Mouse (Mus musculus) cerebellum, adult 9-11 months (tissue): ENCODE results near the gene 1700023F06Rik.
"Not testable (repeated sequence)": the region's sequence is repeated elsewhere in the genome, so short reads cannot be mapped to it uniquely, and the experiment has no call there.

Experiments
- DNase-seq: peaks from one replicate; pipeline ENCODE4 v3.0.0; 2022

The 1700023F06Rik gene

DNA sequence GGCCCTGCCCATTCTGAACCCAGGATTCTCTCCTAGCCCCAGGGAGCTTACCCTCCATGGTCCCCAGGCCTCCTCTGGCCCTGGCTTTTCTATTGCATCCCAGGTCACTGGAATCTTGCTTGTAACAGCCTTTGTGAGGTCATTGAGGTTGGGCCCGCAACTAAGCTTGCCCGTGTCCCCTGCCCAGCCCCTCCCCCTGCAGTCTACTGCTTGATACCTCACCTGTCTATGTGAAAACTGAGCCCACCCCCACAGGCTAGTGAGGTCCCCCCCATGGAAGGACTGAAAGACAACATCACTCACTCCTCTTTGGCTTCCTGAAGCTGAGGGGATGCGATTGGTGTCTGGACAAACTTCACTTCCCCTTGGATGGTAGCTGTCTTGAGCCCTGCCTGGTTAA is at the start of gene 1700023F06Rik:
1700023F06Rik (minus strand) TSS at position 101 of the 400 bp plus-strand sequence.
- peak; percentile 16 for DNase-seq

DNA sequence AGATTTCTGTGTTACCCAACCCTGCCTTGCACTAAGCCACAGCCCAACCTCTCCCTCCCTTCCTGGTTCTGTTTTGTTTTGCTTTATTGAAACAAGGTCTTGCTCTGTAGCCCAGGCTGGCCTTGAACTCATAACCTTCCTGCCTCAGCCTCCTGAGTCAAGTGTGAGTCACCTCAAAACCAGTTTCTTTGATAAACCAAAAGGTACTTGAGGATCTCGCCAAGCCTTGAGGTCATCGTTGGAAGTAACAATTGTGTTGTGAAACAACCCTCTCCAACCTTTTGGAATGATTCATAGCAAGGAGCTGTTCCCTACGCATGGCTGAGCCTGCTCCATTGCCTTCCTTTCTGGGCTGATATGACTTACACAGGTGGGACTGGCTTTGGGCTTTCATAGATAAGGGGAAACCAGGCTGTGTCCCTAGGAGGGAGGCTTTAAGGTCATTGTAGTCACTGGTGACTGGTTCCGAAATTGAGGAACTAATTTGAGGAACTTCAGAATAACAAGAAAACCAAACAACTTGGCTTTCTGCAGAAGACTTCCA is 49.7 kb upstream of the 1700023F06Rik start:
- no peak for DNase-seq

DNA sequence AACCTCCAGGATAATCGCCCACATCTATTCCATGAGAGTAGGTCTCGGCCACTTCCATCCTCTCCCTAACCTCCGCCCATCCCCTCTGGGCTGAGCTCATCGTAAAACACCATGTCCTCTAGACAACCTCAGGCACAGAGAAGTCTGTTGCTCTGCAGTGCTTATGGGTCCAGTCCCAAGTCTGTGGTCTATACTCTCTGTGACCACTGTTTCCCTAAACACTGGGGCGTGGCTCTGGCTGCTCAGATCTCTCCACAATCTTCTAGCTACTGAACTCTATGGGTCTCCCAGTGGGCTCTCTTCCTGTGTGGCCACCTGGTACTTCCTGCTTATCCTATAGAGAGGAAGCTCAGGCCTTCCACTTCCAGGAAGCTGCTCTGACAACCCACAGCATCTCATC is 45.2 kb upstream of the 1700023F06Rik start:
- no peak for DNase-seq

DNA sequence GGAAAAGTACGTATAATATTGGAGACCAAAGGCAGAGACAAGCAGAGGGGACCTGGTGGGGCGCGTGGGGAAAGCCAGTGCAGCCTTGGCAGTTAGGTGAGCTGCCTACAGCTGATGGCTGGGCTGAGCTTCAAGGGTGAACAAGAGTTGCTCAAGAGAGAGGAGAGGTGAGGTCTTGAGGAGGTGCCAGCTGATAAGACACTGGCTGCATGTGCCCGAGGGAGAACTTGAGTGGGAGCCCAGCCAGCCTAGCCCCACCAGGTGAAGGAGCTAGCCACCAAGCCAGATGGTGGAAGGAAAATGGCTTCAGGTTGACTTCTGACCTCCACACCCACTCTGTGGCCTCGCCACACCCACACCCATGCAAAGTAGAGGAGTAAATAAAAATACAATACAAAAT is 44.0 kb upstream of the 1700023F06Rik start:
- no peak for DNase-seq

DNA sequence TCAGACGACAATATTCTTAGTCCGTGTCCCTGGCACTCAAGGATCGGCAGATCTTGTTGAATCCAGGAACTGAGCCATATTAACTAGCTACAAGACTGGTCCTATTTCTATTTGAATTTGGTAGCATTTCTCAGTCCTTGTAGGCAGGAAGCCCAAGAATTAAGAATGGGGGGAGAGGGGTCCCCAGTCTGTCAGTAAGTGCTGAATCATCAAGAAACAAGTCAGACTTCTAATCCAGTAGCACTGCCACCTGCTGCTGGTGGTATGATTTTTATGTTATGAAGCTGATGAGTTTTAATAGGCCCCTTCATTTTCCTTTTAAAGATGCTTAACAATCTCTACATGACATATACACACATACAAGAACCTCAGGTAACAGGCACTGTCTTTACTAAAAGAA is 42.0 kb upstream of the 1700023F06Rik start:
- no peak for DNase-seq

DNA sequence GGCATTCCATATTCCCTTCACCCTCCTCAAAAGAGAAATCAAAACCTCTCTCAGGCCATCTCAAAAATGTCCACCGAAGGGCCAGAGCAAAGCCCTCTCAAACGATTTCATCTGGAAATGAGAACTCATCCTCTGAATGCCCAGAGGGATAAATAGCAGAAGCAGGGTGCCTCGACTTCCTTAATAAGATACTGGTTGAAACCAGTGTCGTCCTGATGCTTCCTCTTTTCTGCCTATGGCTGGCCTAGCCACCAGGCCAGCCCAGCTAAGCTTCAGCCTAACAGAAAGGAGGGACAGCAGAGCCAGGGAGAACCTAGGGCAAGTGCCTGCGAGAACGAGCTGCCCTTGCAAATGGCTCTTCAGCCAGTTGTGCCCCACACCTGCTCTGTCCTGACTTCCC is 41.2 kb upstream of the 1700023F06Rik start:
- DNase-seq, result no peak

DNA sequence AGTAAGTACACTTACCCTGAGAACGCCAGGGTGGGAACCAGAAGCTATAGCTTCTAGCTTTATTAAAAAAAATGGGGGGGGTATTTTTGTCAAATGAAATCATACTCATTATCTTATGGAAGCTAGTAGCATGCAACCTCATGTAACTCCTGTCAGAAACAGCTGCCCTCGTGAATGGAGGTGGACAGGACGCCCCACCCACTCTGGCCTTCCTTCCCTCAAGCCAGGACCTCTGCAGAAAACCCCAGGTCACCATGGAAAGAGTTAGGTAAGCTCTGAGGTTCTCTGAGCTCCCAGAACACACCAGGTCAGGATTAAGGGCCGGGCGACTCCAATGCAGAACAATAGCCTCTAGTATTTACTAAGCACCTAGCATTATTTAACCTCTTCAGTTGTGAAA is 40.5 kb upstream of the 1700023F06Rik start:
- DNase-seq, result no peak

DNA sequence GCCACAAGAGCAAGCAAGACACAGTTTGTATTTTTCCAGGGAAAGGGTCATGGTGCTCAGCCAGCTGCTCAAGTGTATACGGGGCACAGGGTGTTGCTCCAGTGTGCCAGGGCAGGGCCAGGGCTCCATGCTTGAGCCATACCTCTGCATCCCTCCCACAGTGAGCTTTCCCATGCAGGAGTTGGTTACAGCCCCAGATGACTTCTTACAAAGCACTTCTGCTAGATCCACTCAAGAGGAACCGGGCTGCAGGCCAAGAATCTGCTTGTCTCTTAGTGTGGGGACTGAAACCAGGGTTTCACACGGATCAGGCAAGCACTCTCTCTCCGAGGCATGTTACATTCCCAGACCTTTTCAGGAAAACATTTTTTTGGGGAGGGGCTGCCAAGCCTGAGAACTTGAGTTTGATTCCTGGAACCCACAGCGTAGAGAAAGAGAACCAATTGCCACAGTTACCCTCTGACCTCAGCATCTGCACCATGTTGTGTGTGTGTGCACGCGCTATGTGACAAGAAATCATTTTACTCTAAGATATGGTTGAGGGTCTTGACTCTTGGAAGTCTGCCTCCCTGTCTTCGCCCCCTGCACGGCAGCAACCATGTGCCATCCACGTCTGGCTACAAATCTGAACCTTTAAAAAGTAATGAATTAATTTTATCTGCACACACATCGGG is 39.3 kb upstream of the 1700023F06Rik start:
- peak; percentile 64 for DNase-seq

DNA sequence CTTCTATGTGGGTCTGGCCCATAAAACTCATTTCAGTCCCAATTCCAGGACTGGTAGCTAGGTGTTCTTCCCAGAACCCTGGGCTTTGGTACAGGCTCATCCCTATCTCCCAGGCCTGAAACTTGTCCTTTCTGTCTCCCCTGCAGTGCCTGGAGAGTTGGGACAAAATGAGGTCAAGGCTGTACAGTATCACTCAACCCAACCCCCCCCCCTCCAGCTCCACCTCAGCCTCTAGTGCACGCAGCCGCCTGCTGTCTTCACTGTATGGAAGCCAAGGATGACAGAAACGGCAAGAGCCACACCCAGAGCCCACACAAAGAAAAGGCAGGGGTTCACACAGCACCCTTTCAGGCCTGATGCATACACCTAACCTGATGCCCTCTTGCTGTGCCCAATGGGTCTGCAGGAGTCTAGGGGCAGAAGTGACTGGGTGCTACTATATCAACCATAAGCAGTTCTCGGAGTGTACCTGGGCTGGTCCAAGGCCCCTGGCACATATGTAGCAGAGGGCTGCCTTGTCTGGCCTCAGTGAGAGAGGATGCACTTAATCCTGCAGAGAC is 38.5 kb upstream of the 1700023F06Rik start:
- no peak for DNase-seq

DNA sequence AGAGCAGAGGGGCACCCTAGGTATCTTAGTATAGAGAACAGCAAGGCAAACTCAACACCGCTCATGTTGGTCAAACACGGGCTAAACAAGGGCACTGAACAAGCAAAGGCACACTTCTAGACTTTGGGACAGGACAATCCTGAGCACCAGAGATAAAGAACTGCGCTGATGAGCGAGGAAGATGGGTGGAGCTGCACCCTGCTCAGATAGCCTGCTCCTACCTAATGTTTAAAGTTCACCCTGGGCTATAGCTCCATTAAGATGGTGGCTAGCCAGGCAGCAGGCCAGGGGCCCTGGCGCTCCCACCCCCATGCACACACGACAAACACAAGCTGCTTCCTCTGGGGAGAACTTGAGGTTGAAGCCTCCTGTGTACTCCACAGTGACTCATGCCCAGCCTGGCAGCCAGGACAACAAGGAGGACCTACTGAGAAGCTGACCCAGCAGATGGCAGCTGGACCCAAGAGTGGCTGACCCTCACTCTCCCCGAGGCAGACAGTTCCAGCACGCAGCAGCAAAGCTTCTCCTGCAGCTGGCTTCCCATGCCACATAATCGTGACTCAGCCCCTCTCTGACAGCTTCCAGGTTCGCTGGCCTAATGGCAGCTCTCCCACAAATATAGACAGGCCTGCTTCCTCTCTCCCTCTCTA is 37.8 kb upstream of the 1700023F06Rik start:
- DNase-seq, result peak; percentile 60

DNA sequence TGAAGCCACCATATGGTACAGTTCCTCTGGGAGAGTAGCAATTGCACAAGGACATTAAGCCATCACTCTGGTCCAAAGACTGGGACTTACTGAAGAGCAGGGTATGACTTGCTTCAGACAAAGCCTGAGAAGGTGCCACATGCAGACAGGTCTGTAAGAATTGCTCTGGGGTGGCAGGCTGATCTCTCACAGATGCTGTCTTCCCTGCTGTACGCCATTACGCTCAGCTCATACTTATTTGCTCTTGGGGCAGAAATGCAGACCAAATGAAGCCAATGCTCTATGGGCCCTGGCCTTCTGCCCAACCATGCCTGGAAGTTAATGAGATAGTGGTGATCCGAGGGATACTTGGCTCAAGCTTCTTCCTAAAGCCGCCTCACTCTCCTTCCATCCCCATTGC is 36.5 kb upstream of the 1700023F06Rik start:
- peak; percentile 69 for DNase-seq

DNA sequence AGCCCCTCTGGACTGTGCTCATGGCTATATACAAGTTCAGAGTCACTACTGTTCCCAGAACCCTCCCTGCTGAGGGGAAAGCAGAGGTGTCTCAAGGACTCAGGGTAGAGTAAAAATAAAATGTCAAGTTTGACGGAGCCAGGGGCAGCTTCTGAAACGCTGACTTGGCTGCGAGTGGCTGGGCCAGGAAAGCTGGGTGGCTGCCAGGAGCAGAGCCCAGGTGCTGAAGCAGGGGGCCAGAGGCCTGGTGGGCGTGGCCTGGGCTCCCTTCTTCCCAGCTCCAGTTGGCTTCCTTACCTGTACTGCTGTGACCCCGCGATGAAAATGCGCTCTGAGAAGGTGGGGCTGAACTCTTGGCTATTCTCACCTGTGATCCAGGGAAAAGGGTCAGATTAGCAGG is 32.4 kb upstream of the 1700023F06Rik start:
- DNase-seq, result no peak

DNA sequence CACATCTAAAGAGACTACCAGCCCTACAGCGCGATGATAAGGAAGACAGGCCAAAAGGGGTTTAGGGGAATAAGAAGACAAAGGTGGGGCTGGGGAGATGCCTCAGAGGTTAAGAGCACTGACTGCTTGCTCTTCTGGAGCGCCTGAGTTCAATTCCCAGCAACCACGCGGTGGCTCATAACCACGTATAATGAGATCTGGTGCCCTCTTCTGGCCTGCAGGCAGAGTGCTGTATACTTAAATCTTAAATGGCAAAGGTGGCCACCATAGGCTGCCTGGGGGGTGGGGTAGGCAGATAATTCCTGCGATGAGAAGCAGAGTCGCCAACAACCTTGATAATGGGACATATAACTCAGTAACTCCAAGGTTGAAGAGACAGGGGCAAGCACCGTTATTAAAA is 29.4 kb upstream of the 1700023F06Rik start:
- no peak for DNase-seq

DNA sequence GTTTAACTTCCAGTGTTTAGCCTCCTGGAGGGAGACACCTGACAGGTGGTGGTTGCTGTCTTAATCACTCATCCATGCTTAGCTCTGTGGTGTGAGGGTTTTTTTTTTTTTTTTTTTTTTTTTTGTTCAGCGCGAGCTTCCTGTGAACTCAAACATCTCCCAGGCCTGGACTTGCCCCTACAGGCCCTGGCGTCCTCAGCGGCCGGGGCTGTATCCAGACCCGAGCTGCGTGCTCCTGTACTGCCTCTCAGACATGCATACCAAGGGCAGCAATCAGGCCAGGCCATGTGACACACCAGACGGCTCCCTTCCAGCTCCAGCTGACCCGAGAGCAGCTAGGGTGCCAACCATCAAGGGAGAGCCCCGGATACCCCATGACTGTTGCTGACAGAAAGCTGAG is 28.5 kb upstream of the 1700023F06Rik start:
- no peak for DNase-seq

DNA sequence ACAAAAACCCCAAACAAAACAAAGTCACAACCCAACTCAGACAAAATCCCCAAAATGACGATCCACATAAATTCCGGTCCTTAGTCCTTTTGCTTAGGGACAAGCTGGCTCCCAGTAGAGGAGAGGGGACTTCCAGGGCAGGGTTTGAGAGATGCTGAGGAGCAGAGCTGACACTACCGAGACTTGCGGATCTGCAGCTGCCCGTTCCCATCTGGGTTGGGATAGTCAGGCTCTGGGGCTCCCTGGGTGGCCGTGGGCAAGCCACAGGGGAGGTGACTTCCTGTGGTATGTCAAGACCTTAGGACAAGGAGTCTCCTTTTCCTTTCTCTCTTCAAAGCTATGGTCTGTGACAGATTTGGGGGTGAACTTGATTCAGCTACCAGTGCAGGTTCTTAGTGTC is 28.1 kb upstream of the 1700023F06Rik start:
- no peak for DNase-seq

DNA sequence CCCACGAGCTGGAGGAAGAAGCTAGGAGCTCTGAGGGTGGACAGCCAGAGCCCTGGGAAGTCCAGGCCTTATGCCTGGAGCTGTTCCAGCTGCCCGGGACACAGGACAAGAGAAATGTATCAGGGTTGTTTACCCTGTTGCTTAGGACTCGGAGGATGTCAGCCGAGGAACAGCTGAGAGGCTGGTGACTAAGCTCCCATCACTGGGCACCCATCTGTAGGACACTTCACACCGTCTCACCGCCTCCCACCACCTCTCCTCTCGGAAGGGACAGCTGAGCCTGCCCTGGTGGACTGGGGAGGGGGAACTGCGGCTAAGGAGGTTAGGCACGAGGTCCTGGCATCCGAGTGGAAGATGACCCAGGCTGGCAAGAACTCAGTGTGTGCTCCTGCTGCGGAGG is 27.3 kb upstream of the 1700023F06Rik start:
- DNase-seq, result no peak

DNA sequence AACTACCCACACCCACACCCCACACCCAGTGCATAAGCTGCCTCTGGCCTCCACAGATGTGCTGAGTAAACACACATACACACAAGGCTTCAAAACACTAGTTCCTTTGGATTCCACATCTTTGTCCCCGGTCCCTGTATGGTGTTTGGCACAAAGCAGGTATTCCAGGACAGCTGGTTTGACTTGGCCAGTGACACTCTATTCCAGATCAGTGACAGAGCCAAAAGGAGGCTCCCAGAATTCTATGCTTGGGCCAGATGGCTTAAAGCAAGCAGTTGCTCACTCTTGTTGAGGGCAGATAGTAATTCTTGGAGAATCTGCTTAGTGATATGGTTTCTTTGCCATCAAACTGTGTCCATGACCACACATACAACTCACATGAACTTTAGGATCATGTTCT is 26.1 kb upstream of the 1700023F06Rik start:
- DNase-seq, result no peak

DNA sequence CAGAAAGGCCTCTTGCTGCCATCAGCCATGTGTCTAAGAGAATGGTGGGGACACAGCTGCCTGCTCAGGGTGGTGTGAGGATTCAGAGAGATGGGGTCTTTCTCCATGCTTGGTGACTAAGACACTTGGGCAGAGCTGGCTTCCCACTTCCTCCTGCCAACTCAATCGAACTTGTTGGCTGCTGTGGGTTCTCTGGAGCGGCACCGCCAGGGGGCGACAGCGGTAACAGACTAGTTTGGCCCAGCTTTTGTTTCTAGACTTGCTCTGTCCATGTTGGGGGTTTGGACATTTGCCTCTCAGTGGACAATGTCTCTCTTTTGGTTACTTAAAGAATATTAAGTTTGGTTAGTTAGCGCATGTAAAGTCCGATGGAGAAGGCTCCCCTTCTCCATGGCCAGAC is 24.6 kb upstream of the 1700023F06Rik start:
- DNase-seq, result peak; percentile 76

DNA sequence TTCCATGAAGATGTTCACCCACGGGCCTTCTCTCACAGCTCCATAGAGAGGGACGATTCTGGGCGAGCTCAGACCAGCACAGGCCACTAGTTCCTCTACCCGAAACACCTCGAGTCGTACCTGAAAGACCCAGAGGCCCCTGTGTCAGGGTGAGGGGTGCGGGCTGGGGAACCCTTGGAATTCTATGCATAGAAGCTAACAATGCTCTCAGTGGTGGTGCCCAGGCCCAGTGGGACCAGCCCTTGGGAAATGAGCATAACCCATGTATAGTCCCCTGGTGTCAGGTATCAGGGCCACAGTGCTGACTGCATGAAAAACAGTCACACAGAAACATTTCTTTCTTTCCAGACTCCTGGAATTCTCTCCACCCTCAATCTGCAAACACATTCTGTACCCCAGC is 23.0 kb upstream of the 1700023F06Rik start:
- DNase-seq, result no peak

DNA sequence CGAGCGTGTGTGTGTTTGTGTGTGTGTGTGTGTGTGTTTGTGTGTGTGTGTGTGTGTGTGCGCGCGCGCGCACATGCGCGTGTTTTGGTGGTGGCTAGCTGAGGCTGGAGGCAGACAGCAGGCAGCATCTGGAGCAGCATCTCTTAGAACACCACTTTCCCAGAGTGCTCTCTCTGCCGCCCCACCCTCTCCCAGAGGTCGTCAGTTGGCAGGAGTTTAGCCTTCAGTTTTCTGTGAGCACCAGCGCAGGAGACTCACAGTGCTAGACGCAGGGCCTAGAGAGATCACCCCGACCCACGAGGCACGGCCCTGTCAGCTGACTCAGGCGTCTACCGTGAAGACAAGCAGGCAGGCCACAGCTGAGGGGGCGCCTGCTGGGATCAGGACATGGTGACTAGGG is 22.3 kb upstream of the 1700023F06Rik start:
- DNase-seq, result no peak

DNA sequence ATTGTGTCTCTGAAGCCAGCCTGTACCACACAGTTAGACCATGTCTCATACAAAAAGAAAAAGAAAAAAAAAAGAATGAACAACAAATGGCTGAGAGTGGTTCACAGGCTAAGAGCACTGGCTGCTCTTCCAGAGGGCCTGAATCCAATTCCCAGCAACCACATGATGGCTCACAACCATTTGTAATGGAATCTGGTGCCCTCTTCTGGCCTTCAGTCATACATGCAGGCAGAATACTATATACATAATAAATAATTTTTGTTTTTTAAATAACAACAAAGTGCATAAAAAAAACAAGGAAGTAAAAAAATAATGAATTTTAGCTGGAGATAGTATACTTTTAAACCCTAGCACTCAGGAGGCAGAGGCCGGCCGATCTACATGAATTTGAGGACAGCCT is 21.2 kb upstream of the 1700023F06Rik start:
- no peak for DNase-seq

DNA sequence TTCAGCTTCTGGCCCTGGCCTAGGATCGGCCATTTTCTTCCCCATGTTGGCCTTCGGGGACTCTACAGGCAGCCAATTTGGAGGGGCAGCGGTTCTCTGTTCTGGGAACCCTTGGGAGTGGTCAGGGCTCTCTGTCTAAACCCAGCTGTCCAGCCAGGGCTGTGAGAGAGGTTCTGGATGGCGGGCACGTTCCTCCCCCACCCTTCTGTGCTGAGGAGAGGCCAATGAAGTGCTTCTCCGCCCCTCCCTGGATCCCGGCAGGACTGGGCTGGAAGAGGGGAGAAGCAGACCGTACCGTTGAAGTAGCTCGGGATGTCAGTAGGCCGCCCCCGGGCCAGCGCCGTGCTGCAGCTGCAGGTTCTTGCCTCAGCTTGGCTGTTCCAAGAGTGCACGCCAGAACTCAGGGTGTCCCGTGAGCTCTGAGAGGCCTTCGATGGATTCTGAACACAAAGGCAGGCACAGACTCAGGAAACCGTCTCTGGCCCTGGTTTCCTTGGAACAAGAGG is 15.6 kb upstream of the 1700023F06Rik start:
- DNase-seq, result no peak

DNA sequence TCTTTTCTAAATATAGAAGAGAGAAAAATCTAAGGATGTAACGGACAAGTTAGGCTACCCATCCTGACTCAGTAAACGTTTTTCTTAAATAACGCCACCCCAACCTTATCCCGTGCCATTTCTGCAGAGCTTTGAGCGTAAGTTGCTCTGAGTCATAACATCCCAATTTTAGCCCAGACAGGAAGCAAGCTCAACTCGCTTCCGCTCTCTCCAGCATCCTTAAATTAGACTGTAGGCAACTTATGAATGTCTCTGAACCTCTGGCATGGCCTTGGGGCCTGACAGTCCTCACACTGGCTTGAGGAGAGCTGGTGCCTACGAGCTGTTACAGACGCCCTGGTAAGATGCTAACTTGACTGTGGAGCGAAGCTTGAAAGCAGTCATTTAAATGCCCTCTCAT is 15.1 kb upstream of the 1700023F06Rik start:
- no peak for DNase-seq

DNA sequence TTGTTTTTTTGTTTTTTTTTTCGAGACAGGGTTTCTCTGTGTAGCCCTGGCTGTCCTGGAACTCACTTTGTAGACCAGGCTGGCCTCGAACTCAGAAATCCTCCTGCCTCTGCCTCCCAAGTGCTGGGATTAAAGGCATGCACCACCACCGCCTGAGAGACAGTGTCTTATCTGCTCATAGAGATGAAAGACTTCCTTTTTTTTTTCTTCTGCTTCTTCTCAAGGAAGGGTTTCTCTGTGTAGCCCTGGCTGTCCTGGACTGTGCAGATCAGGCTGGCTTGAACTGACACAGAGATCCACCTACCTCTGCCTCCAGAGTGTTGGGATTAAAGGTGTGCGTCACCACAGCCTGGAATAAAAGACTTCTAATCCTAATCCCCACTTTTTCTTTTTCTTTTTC is 14.4 kb upstream of the 1700023F06Rik start:
- DNase-seq, result not testable (repeated sequence)
